Mouse (Mus musculus): Measurements from ENCODE around the gene Lsamp.

Lsamp gene

DNA sequence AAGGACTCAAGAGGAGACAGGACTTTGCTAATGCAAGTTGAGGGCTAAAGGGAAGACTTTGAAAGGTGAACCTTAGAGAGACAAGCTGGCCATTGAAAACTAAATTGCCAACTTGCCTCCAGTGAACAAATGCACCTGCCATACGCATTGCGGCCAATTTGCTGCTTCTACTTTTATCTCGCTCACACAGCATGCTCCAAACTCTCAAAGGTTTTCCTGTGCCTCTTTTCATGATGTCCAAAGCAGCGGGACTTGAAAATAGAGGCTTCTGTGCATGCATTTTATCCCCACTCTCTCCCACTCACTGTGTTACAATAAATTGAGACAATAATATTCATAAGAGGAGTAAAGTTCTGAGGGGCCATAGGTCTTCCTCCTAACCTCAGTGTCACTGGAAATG lies 1945.4 kb downstream of the Lsamp start:
- no peak for DNase-seq (ENCODE audit: low spot score in 2 of 2)

DNA sequence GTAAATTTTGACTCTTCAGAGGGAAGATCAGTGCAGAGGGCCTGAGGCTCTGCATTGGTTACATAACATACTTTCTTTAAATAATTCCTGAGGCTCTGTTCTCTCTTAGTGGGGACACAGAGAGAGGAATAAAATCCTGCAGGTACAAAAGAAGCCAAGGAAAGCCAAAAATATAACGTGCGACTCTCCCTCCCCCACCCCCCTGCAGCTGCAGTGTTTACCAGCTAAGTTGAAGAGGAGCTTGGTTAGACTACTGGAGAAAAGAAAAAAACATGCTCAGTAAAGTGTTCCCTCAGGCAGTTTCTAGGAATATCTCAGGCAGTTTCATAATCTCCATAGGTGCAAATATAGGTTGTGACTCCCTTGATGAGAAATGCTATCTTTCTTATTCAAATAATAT lies 1951.5 kb downstream of the Lsamp start:
- DNase-seq (ENCODE audit: low spot score in 2 of 2) = peak; percentile 19 to 57

- DNase-seq (ENCODE audit: low spot score in 2 of 2) = no peak
Observed at GRCm38 (mm10) chr16:41936908-41937595, 1952.9 kb downstream of the Lsamp start.

DNA sequence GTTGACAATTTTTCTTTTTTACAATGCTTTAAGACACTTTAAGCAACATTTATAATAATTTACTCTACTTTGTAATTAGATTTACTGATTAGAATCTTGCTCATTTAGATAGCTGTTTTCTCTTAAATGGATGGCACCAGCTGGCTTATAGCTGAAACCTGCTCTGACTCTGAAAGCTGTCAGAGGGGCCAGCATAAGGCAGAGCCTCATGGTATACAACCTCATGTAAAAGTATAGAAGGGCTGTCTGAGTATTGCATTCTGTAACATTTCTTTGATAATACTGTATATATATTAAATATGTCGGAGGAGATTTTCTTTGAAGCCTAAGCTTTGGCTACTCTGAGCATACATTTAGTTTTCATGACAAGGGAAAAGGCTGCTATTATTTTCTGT lies 1953.4 kb downstream of the Lsamp start:
- DNase-seq (ENCODE audit: low spot score in 2 of 2) = no peak

DNA sequence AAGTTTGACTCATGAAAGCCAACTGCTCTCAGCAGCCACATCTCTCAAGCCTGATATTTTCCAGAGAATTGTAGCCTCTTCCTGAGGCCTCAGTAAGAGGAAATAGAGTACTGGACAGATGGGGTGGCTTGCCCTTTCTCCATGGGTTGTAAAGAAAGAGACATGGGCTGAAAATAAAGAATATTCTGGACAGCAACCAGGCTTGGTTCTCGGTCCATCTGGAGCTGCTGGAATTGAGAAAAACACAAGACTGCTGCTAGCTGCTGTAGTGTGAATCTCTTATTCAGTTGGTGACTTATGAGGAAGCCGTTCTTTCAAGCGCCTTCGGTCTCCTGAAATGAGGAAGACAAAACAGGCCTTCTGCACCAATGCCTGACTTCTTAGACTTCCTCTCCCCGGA lies 1954.1 kb downstream of the Lsamp start:
- peak; percentile 41 to 78 for DNase-seq (ENCODE audit: low spot score in 2 of 2)

DNA sequence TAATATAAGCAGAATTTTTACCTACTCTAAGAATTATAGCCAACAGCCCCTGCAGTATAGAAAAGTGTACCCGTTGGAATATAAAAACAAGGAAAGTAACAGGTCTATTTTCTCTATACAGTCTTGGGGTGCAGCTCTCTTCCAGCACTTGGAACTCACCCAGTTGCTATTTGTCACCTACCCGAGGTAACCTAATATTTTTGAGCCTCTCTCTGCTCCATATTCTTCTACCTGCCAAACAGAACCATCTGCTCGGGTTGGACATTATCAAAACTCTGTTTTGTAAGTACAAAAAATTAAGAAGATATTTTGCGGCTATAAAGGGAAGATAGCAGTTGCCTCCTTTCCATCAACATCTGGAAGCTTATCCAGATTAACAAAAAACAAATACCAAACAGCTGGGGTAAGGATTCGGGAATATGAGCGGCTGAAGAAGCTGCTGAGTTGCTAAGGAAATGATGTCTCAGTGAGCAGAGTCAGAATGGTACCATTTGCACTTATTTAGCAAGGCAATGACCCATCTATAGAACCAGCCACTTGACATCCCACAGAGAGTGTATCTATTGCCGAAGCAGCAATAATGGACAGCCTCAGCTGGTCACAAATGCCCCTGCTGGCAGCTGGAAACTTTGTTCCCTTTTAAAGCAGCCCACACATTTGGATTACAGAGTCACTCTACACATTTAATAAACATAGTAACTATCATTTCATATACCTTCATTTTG lies 1957.6 kb downstream of the Lsamp start:
- DNase-seq (ENCODE audit: low spot score in 2 of 2) = no peak

GRCm38 (mm10) chr16:41957811-41958210 lies 1973.7 kb downstream of the Lsamp start:
- DNase-seq (ENCODE audit: low spot score in 2 of 2) = no peak

DNA sequence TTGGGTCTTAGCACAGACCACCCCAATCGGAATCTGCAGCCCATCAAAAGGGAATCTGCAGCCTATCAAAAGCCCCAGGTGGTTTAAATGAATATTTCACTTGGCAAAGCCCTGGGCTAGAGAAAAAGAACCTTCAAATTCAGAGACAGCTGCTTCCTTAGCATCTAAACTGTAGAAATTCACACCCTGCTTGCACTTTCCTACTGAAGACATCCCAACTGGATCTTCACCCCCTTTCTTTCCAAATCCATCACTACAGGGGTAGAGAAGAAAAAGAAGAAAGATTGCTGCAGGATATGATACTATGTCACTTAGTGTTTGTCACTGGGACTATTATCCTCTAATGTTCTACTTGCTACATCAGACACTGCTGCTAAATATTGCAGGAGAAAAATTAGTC lies 1981.5 kb downstream of the Lsamp start:
- DNase-seq (ENCODE audit: low spot score in 2 of 2) = no peak

GRCm38 (mm10) chr16:41969215-41969614 lies 1985.1 kb downstream of the Lsamp start:
- DNase-seq (ENCODE audit: low spot score in 2 of 2) = peak; percentile 36 to 44

DNA sequence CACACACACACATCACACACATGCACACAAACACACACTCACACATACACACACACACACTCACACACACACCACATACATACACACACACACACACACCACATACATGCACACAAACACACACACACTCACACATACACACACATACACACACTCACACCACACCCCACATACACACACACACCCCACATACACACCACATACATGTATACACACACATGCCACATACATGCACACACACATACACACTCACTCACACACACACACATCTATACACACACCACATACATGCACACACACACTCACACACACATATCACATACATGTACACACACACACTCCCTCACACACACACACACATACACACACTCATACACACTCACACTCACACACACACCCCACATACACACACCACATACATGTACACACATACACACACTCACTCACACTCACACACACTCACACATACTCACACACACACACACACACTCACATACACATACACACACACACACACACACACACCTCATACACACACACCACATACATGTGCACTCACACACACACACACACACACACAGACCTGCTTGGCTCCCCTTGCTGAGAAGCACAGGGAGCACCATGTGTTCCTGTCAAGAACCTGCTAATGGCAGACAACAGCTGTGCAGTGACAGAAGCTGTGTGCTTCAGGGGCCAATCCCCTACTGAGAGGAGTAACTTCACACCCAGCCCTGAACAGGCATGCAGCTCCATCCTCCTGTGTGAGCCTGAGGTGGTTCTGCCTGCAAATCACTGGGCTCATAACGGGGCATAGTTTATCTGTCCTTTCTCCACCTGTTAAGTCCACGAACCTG lies 1990.9 kb downstream of the Lsamp start:
- DNase-seq (ENCODE audit: low spot score in 2 of 2) = no peak

DNA sequence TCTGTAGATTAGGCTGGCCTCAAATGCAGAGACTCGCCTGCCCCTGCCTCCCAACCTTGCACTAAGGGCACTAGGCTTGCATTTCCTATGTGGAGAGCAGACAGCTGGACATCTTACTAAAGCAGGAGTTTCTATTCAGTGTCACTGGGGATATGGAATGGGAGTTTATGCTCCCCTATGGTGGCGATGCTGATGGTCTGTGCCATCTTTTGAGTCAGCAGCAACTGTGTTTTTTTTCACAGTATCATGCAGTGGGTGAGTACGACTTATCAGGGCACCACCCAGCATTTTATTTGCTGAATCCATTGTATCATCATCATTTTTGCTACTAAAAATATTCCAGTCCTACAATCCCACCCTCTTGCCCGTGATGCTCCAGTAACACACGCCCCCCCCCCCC lies 1992.7 kb downstream of the Lsamp start:
- DNase-seq (ENCODE audit: low spot score in 2 of 2) = no peak

- peak in 1 of 2 experiments; percentile 65 for DNase-seq (ENCODE audit: low spot score in 2 of 2)
Observed at GRCm38 (mm10) chr16:41996956-41997355, 2012.8 kb downstream of the Lsamp start.

GRCm38 (mm10) chr16:42002925-42003324 lies 2018.8 kb downstream of the Lsamp start:
- no peak for DNase-seq (ENCODE audit: low spot score in 2 of 2)

GRCm38 (mm10) chr16:42003506-42003905 lies 2019.3 kb downstream of the Lsamp start:
- peak; percentile 53 to 79 for DNase-seq (ENCODE audit: low spot score in 2 of 2)

DNA sequence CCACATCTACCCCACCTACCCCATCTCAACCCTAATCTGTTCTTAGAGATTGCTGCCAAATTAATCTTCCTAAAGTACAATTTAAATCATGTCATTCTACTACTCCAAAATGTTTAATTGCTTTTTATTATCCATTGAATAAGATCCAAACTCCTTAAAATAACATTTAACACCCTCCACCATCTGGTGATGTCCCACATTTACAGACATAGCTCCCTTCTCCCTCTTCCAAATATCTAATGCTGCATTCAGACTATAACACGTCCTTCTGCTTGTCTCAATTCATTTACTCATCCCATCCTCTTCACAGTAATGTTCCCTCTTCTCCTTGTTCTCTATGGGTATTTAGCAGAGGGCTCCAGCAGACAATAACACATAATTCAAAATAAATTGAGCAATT lies 2020.0 kb downstream of the Lsamp start:
- DNase-seq (ENCODE audit: low spot score in 2 of 2) = peak in 1 of 2 experiments; percentile 31

- no peak for DNase-seq (ENCODE audit: low spot score in 2 of 2)
Observed at GRCm38 (mm10) chr16:42014937-42015336, 2030.8 kb downstream of the Lsamp start.

- no peak for DNase-seq (ENCODE audit: low spot score in 2 of 2)
Observed at GRCm38 (mm10) chr16:42015443-42015842, 2031.3 kb downstream of the Lsamp start.

DNA sequence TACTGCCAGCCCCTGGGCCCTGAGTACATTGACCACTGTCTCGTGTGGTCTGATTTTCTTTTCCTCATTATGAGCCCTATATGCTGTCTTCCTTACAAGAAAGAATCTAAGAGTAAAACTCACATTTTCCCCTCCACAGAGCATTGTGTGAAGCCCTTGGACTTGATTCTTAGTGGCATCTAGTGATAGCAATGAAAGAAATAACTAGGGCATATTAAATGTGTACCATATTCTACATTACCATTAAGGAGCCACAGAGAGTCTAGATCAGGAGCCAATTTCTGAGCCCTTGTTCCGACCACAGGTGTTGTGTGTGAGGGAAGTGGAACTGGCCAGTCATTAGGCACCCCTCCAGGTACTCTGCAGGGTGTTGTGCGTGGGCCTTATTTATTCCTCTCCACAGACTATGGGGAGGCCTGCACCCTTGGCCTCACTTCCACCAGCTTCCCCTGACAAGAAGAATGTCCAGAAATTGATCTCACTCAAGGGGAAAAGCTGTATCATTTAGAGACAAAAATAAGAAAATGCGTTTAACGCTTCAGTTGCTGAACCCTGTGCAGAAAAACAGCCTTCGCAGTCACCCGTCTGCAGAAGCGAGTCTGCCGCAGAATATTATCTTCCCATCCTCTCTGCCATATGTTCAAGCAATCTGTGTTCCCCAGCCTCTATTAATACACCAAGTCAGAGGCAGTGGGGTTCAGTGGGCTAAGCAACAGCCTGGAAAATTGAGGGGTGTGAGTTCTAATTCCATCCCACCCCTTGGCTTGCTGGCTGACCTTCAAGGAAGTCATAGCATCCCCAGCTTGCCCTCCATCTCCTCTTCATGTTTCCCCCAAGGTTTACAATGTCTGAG lies 2032.9 kb downstream of the Lsamp start:
- peak in 1 of 2 experiments; percentile 59 for DNase-seq (ENCODE audit: low spot score in 2 of 2)

GRCm38 (mm10) chr16:42022566-42022965 lies 2038.4 kb downstream of the Lsamp start:
- DNase-seq (ENCODE audit: low spot score in 2 of 2) = no peak

DNA sequence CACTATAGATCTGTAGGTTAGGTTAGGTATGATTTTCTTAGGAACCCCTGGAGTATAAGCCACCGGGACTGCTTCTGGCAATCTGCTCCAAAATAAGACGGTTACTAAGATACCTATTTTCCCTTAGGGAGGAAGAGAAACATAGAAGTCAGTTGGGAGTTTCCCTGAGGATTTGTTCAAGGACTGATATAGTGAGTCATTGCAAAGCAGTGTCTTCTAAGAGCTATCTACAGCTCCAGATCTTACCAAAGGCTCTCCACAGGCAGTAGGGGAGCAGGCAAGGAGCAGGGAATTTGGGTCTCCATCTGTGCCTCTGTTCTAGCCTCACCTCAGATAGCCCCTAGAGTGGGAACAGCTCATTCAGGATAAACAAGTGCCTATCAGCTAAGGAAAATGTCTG lies 2047.9 kb downstream of the Lsamp start:
- DNase-seq (ENCODE audit: low spot score in 2 of 2) = no peak

DNA sequence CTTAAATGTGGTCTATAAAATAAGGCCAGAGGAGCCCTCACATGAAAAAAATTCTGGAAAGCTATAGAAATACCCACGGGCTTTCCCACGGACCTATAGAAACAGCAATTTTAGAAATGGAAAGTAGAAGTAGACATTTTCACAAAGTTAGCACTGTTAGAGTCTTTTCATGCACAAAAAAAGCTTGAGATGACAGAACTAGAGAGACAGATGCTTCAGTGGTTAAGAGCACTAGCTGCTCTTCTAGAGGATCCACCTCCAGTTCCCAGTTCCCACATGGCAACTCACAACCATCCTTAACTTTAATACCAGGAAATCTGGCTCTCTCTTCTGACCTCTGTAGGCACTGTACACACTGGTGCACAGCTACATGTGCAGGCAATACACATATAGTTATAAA lies 2049.3 kb downstream of the Lsamp start:
- DNase-seq (ENCODE audit: low spot score in 2 of 2) = no peak

DNA sequence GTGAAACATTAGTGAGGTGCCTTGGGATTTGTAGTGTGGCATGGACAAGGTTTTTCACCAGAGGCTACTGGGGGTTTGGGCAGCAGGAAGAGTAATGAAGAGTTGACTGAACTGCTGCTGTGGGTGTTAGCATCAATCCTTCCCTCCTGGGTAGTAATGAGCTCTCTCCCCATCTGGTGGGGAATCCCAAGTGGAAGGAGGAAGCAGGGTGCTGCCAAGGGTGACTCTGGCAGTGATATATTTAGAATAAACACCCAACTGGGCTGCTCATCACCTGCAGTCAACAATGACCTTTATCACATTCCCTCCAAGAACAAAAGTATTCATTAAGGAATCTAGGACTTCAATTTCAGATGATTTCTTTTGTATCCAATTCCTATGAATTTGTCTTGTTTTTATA lies 2064.0 kb downstream of the Lsamp start:
- DNase-seq (ENCODE audit: low spot score in 2 of 2) = no peak

Data from frontal cortex, postnatal 36 days (tissue).